Mouse (Mus musculus) E14TG2a.4 (cell line): ENCODE measurements around the gene Mrps21.
A peak's percentile ranks its signal among the peaks of the same experiment; 100 is the strongest.
"Not testable (repeated sequence)": the region's sequence is repeated elsewhere in the genome, so short reads cannot be mapped to it uniquely, and the experiment has no call there.

Experiments used
- H3K27me3 ChIP-seq: 2 replicates; pipeline ENCODE4 v1.6.1; 2014; ENCODE audit warnings: low read length, control low read depth; ENCODE audit not compliant: insufficient read depth
- H3K36me3 ChIP-seq: 2 replicates; pipeline ENCODE4 v1.6.1; 2014; ENCODE audit warnings: low read length, control low read depth; ENCODE audit not compliant: insufficient read depth
- H3K4me1 ChIP-seq: replicated peaks from 2 replicates; pipeline ENCODE4 v1.6.1; 2014; ENCODE audit warnings: low read depth, low read length, control low read depth
- H3K4me3 ChIP-seq: replicated peaks from 2 replicates; pipeline ENCODE4 v1.5.1; 2014; ENCODE audit warnings: mild to moderate bottlenecking, low read length
- H3K9me3 ChIP-seq: 2 replicates; pipeline ENCODE4 v1.6.1; 2014; ENCODE audit warnings: low read length, control low read depth
- CTCF ChIP-seq: conservative IDR thresholded peaks from 2 replicates; pipeline ENCODE4 v1.5.1; 2014; ENCODE audit warnings: low read length
- NANOG ChIP-seq: IDR thresholded peaks from 2 replicates; pipeline ENCODE4 v1.6.1; 2014; ENCODE audit warnings: borderline replicate concordance, low read length, mixed read lengths
- POU5F1 ChIP-seq: IDR thresholded peaks from 2 replicates; pipeline ENCODE4 v1.6.1; 2014; ENCODE audit warnings: low read length, borderline replicate concordance

Gene Mrps21

GRCm38 (mm10) chr3:95861796-95862195 lies 9.5 kb downstream of the Mrps21 start:
- no peaks in the 10 kb centered on the region for H3K9me3 ChIP-seq
- H3K36me3 ChIP-seq, result peaks cover 8% of the 10 kb centered on the region; the same call in 1 of the 2 replicates
- no peaks in the 10 kb centered on the region for H3K27me3 ChIP-seq
- H3K4me1 ChIP-seq, result peaks cover 62% of the 10 kb centered on the region
- TF ChIP-seq POU5F1, result no peak
- no peak for TF ChIP-seq NANOG
- TF ChIP-seq CTCF, result peak; percentile 62
- no peak overlapping the region for H3K4me3 ChIP-seq

DNA sequence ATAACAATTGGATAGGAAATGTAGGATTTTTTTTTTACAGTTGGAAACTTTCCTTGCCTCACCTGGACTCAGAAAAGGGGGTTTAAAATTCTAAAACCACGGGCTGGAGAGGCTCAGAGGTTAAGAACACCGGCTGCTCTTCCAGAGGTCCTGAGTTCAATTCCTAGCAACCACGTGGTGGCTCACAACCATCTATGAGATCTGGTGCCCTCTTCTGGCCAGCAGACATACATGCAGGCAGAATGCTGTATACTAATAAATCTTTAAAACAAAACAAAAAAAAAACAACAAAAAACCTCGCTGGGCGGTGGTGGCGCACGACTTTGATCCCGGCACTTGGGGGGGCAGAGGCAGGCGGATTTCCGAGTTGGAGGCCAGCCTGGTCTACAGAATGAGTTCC lies 10.1 kb downstream of the Mrps21 start:
- no peaks in the 10 kb centered on the region for H3K9me3 ChIP-seq
- peaks cover 62% of the 10 kb centered on the region for H3K4me1 ChIP-seq
- peaks cover 8% of the 10 kb centered on the region; the same call in 1 of the 2 replicates for H3K36me3 ChIP-seq
- H3K4me3 ChIP-seq, result no peak overlapping the region
- TF ChIP-seq CTCF (peak; percentile 44), POU5F1 (no peak)
- no peaks in the 10 kb centered on the region for H3K27me3 ChIP-seq

- peaks cover 55% of the 10 kb centered on the region for H3K4me1 ChIP-seq
- no peak for TF ChIP-seq POU5F1
- no peak for TF ChIP-seq NANOG
- TF ChIP-seq CTCF, result peak; percentile 29
- H3K4me3 ChIP-seq, result no peak overlapping the region
- peaks cover 8% of the 10 kb centered on the region; the same call in 1 of the 2 replicates for H3K36me3 ChIP-seq
- no peaks in the 10 kb centered on the region for H3K9me3 ChIP-seq
- no peaks in the 10 kb centered on the region for H3K27me3 ChIP-seq
These were observed 11.0 kb downstream of the Mrps21 start for GRCm38 (mm10) chr3:95860323-95860722.

DNA sequence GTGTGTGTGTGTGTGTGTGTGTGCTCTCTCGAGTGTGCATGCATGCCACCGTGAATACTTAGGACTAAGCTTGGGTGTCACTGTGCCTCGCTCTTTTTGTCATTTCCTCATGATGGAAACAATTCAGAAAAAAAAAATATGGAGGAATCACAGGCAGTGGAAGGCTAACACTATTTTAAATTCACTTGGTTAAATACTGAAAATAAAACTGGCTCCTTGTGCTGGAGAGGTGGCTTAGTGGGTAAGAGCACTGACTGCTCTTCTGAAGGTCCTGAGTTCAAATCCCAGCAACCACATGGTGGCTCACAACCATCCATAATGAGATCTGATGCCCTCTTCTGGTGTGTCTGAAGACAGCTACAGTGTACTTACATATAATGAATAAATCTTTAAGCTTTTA lies 13.0 kb downstream of the Mrps21 start:
- Histone ChIP-seq H3K4me1 (peaks cover 51% of the 10 kb centered on the region), H3K36me3 (peaks cover 18% of the 10 kb centered on the region)
- H3K9me3 ChIP-seq, H3K4me3 ChIP-seq, H3K27me3 ChIP-seq: not testable (repeated sequence)

GRCm38 (mm10) chr3:95857050-95857449 lies 14.3 kb downstream of the Mrps21 start:
- H3K4me1 ChIP-seq, result peaks cover 48% of the 10 kb centered on the region
- not testable (repeated sequence) for H3K9me3 ChIP-seq, H3K27me3 ChIP-seq, H3K4me3 ChIP-seq
- peaks cover 24% of the 10 kb centered on the region for H3K36me3 ChIP-seq

GRCm38 (mm10) chr3:95856115-95856514 lies 15.2 kb downstream of the Mrps21 start:
- no peaks in the 10 kb centered on the region for H3K27me3 ChIP-seq
- H3K9me3 ChIP-seq, result no peaks in the 10 kb centered on the region
- peaks cover 33% of the 10 kb centered on the region for H3K36me3 ChIP-seq
- TF ChIP-seq NANOG (no peak), POU5F1 (no peak), CTCF (no peak)
- peaks cover 41% of the 10 kb centered on the region for H3K4me1 ChIP-seq
- peak overlapping the region; percentile 92 for H3K4me3 ChIP-seq

- H3K4me1 ChIP-seq, result peaks cover 36% of the 10 kb centered on the region
- no peak for TF ChIP-seq CTCF
- no peak for TF ChIP-seq POU5F1
- TF ChIP-seq NANOG, result no peak
- H3K9me3 ChIP-seq, result no peaks in the 10 kb centered on the region
- no peaks in the 10 kb centered on the region for H3K27me3 ChIP-seq
- H3K4me3 ChIP-seq, result peak within 1 kb of the TSS; percentile 92
- H3K36me3 ChIP-seq, result peaks cover 38% of the 10 kb centered on the region
These were observed 15.7 kb downstream of the Mrps21 start, which contains the start of gene Prpf3 for GRCm38 (mm10) chr3:95855502-95856089. Gene Prpf3, minus strand, starts transcription at chr3:95855885.

- no peak overlapping the region for H3K4me3 ChIP-seq
- TF ChIP-seq NANOG (no peak), CTCF (no peak), POU5F1 (no peak)
- H3K27me3 ChIP-seq, result no peaks in the 10 kb centered on the region
- peaks cover 24% of the 10 kb centered on the region for H3K4me1 ChIP-seq
- H3K36me3 ChIP-seq, result peaks cover 81% of the 10 kb centered on the region
- H3K9me3 ChIP-seq, result no peaks in the 10 kb centered on the region
These were observed 20.0 kb downstream of the Mrps21 start for GRCm38 (mm10) chr3:95851317-95851716.

GRCm38 (mm10) chr3:95850611-95851010 lies 20.7 kb downstream of the Mrps21 start:
- H3K36me3 ChIP-seq, result peaks cover 88% of the 10 kb centered on the region
- H3K9me3 ChIP-seq, result no peaks in the 10 kb centered on the region
- TF ChIP-seq POU5F1 (no peak), CTCF (no peak), NANOG (no peak)
- no peak overlapping the region for H3K4me3 ChIP-seq
- peaks cover 22% of the 10 kb centered on the region for H3K4me1 ChIP-seq
- H3K27me3 ChIP-seq, result no peaks in the 10 kb centered on the region
